Comparison of ENCODE assay signal across 41 mouse cellular contexts in the genomic region with DNA sequence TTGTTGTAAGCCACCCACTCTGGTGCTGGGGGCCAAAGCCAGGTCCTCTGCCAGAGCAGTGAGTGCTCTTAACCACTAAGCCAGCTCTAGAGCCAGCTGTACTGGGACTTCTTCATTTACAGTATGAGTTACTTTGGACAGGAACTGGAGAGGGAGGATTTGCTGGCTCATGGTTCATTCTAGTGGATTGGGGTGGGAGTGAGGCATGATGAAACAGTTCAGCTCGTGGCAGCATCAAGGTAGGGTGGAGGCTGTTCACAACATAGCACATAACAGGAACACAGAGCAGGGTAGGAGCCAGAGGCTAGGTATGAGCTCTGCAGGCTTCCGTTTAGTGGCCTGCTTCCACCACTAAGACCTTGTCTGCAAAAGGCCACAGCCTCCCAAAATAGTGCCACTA. TPM values are rescaled to one million over a fixed set of nuclear protein-coding genes. Genes with fewer than 3 reads are reported as not detected.
DNase-seq lines count a peak whose midpoint lies in the region; ATAC-seq and TF ChIP-seq lines count a peak whose summit lies in the region.
"Had no signal": no experiment of that assay in that cellular context is flagged by ENCODE, and none has a peak within 500 bp of the region (broad histone marks: within the 10 kb centered on the region; RNA-seq: fewer than 3 reads in every experiment).

No protein-coding gene starts in this region.

- H3K4me1 ChIP-seq in intestine, embryonic 16.5 days (ENCODE audit: control insufficient read depth, insufficient read depth, low read length), result peaks cover 6% of the 10 kb centered on the region; the same call in 1 of the 2 replicates
- H3K4me1 ChIP-seq in intestine, embryonic 15.5 days (replicated peaks), result peaks cover 3% of the 10 kb centered on the region; the same call in 1 of the 2 replicates
- no peaks in the 10 kb centered on the region for H3K4me1 ChIP-seq in midbrain, embryonic 11.5 days (ENCODE audit: control insufficient read depth, insufficient read depth, low read length)
- H3K4me1 ChIP-seq in stomach, postnatal 0 days (replicated peaks; ENCODE audit: control insufficient read depth, insufficient read depth), result no peaks in the 10 kb centered on the region
- H3K4me1 ChIP-seq: embryonic facial prominence, embryonic 12.5 days; limb, embryonic 10.5 days; limb, embryonic 15.5 days; neural tube, embryonic 12.5 days had no signal

- H3K9ac ChIP-seq in intestine, embryonic 16.5 days (ENCODE audit: low read depth, low read length), result no peak overlapping the region
- no peak overlapping the region for H3K9ac ChIP-seq in intestine, embryonic 15.5 days
- H3K9ac ChIP-seq in midbrain, embryonic 11.5 days (ENCODE audit: low read length), result no peak overlapping the region
- H3K9ac ChIP-seq in stomach, postnatal 0 days (ENCODE audit: low read length), result no peak overlapping the region
- H3K9ac ChIP-seq: embryonic facial prominence, embryonic 12.5 days; hindbrain, embryonic 14.5 days; limb, embryonic 15.5 days; liver, embryonic 14.5 days; lung, embryonic 14.5 days; neural tube, embryonic 12.5 days had no signal

- no peak overlapping the region for H3K4me2 ChIP-seq in intestine, embryonic 16.5 days (ENCODE audit: low read depth, low read length)
- no peak overlapping the region; the same call in 1 of the 2 replicates for H3K4me2 ChIP-seq in intestine, embryonic 15.5 days (replicated peaks)
- H3K4me2 ChIP-seq in midbrain, embryonic 11.5 days, result no peak overlapping the region
- H3K4me2 ChIP-seq in stomach, postnatal 0 days (replicated peaks; ENCODE audit: low read depth), result no peak overlapping the region
- H3K4me2 ChIP-seq: embryonic facial prominence, embryonic 12.5 days; heart, embryonic 11.5 days; hindbrain, embryonic 14.5 days; limb, embryonic 15.5 days; lung, embryonic 14.5 days; neural tube, embryonic 12.5 days had no signal

- H3K27ac ChIP-seq in intestine, embryonic 16.5 days (ENCODE audit: low read length), result no peak overlapping the region
- no peak overlapping the region for H3K27ac ChIP-seq in intestine, embryonic 15.5 days
- no peak overlapping the region for H3K27ac ChIP-seq in midbrain, embryonic 11.5 days (ENCODE audit: low read depth, low read length)
- no peak overlapping the region for H3K27ac ChIP-seq in stomach, postnatal 0 days (replicated peaks)
- H3K27ac ChIP-seq: embryonic facial prominence, embryonic 12.5 days; hindbrain, embryonic 14.5 days; limb, embryonic 10.5 days; limb, embryonic 15.5 days; liver, embryonic 14.5 days; macrophage; midbrain, embryonic 10.5 days; neural tube, embryonic 12.5 days had no signal

- no peaks in the 10 kb centered on the region for H3K9me3 ChIP-seq in intestine, embryonic 16.5 days (ENCODE audit: control insufficient read depth, low read length)
- no peaks in the 10 kb centered on the region for H3K9me3 ChIP-seq in intestine, embryonic 15.5 days
- H3K9me3 ChIP-seq in midbrain, embryonic 11.5 days (ENCODE audit: control insufficient read depth, low read length), result no peaks in the 10 kb centered on the region
- no peaks in the 10 kb centered on the region for H3K9me3 ChIP-seq in stomach, postnatal 0 days (ENCODE audit: control insufficient read depth, low read length)
- H3K9me3 ChIP-seq: embryonic facial prominence, embryonic 12.5 days; G1E; limb, embryonic 10.5 days; limb, embryonic 15.5 days; midbrain, embryonic 10.5 days; neural tube, embryonic 12.5 days had no signal

- no peak for TF ChIP-seq CTCF in stomach, postnatal 0 days (IDR thresholded peaks at IDR 0.05; ENCODE audit: low read depth)

- H3K27me3 ChIP-seq in intestine, embryonic 16.5 days (replicated peaks; ENCODE audit: control insufficient read depth, insufficient read depth, low read length), result no peaks in the 10 kb centered on the region
- H3K27me3 ChIP-seq in intestine, embryonic 15.5 days (replicated peaks), result no peaks in the 10 kb centered on the region
- no peaks in the 10 kb centered on the region for H3K27me3 ChIP-seq in midbrain, embryonic 11.5 days (ENCODE audit: control insufficient read depth, insufficient read depth, low read length)
- H3K27me3 ChIP-seq in stomach, postnatal 0 days (ENCODE audit: control insufficient read depth, insufficient read depth, low read length), result no peaks in the 10 kb centered on the region
- H3K27me3 ChIP-seq: embryonic facial prominence, embryonic 12.5 days; limb, embryonic 15.5 days; neural tube, embryonic 12.5 days; Patski had no signal

- TF ChIP-seq EP300 in stomach, postnatal 0 days (optimal IDR thresholded peaks at IDR 0.05), result no peak

- DNase-seq in ZHBTc4 (ENCODE audit: low read depth, low spot score), result peak; percentile 46
- no peak for DNase-seq in midbrain, embryonic 11.5 days (ENCODE audit: low spot score, missing footprints)
- no peak for DNase-seq in heart, postnatal 25 days (ENCODE audit: low spot score)
- no peak for DNase-seq in stomach, postnatal 0 days (ENCODE audit: low spot score)
- DNase-seq: adrenal gland, postnatal 25 days; cerebellum, adult 2 months; cerebellum, postnatal 14 days; gastrocnemius, postnatal 25 days; heart, adult 18-20 months; heart, postnatal 4 days; kidney, adult 9 months; kidney, postnatal 10 days; lung, embryonic 14.5 days; right cerebral cortex, postnatal 4 days had no signal

- WGBS in intestine, embryonic 16.5 days, result 73% methylated on average over 2 of the region's 2 CpGs
- 58% methylated on average over 2 of the region's 2 CpGs for WGBS in intestine, embryonic 15.5 days
- 77% methylated on average over 2 of the region's 2 CpGs for WGBS in midbrain, embryonic 11.5 days
- WGBS in stomach, postnatal 0 days, result 56% methylated on average over 2 of the region's 2 CpGs

- intact Hi-C loops in heart, postnatal 25 days (cut with DNase I), result no loop called here

- no peaks in the 10 kb centered on the region for H3K36me3 ChIP-seq in intestine, embryonic 16.5 days (ENCODE audit: control insufficient read depth, insufficient read depth, low read length)
- H3K36me3 ChIP-seq in intestine, embryonic 15.5 days, result no peaks in the 10 kb centered on the region
- no peaks in the 10 kb centered on the region for H3K36me3 ChIP-seq in midbrain, embryonic 11.5 days (ENCODE audit: control insufficient read depth, insufficient read depth, low read length)
- no peaks in the 10 kb centered on the region for H3K36me3 ChIP-seq in stomach, postnatal 0 days (ENCODE audit: control insufficient read depth, insufficient read depth, low read length)
- H3K36me3 ChIP-seq: embryonic facial prominence, embryonic 12.5 days; G1E; limb, embryonic 10.5 days; limb, embryonic 15.5 days; midbrain, embryonic 10.5 days; neural tube, embryonic 12.5 days had no signal

- H3K4me3 ChIP-seq in intestine, embryonic 16.5 days (ENCODE audit: low read length), result no peak overlapping the region
- no peak overlapping the region for H3K4me3 ChIP-seq in intestine, embryonic 15.5 days (replicated peaks)
- no peak overlapping the region for H3K4me3 ChIP-seq in midbrain, embryonic 11.5 days (ENCODE audit: low read depth, low read length)
- H3K4me3 ChIP-seq in stomach, postnatal 0 days (ENCODE audit: low read depth, low read length), result no peak overlapping the region
- H3K4me3 ChIP-seq: embryonic facial prominence, embryonic 12.5 days; limb, embryonic 10.5 days; limb, embryonic 15.5 days; midbrain, embryonic 10.5 days; myocyte; neural tube, embryonic 12.5 days had no signal

- ATAC-seq in intestine, embryonic 16.5 days, result peak; percentile 10; the same call in 1 of the 2 replicates
- no peak; the same call in 1 of the 2 replicates for ATAC-seq in intestine, embryonic 15.5 days
- peak; percentile 63 to 74; a peak in 3 of 4 replicates for ATAC-seq in hematopoietic stem cell, adult 5-6 weeks (replicated peaks in 1 of 2; ENCODE audit: insufficient read depth in 1 of 2, low FRiP score in 2 of 2, low TSS enrichment in 1 of 2, low read depth in 1 of 2, poor library complexity in 2 of 2, severe bottlenecking in 2 of 2)
- ATAC-seq in neutrophil, adult 5-6 weeks (ENCODE audit: extremely low read depth, insufficient number of reproducible peaks, low FRiP score, poor library complexity, severe bottlenecking), result peak; percentile 78
- ATAC-seq in midbrain, embryonic 11.5 days (ENCODE audit: low FRiP score), result no peak
- no peak for ATAC-seq in stomach, postnatal 0 days (ENCODE audit: low FRiP score, low TSS enrichment)
- ATAC-seq: forebrain, embryonic 14.5 days; inflammation-experienced regulatory T-cells, adult 6 months; midbrain, embryonic 16.5 days; Patski had no signal

RNA-seq across cellular contexts. Expression of a gene that starts 1.7 kb away (rescaled TPM):
- 9.9 and 10.1 TPM in 2 replicates for polyA plus RNA-seq in intestine, embryonic 16.5 days (2015; fragmentation: Nextera tagmentation; extraction: Ambion mirVana)
- 4.7 and 5.2 TPM in 2 replicates for polyA plus RNA-seq in intestine, embryonic 15.5 days (2015; fragmentation: Nextera tagmentation; extraction: Ambion mirVana)
- total RNA-seq in hematopoietic stem cell, adult 5-6 weeks (2017), result not detected in 2 replicates
- 1.0 TPM in 1 of 2 replicates, not detected in the other for total RNA-seq in neutrophil, adult 5-6 weeks (2017)
- not detected in 2 replicates for polyA plus RNA-seq in midbrain, embryonic 11.5 days (2014; fragmentation: Nextera tagmentation; extraction: Ambion mirVana)
- total RNA-seq in heart, postnatal 25 days (2021), result not detected
- polyA plus RNA-seq in stomach, postnatal 0 days (2015; fragmentation: Nextera tagmentation; extraction: Ambion mirVana), result 0.07 TPM in 1 of 2 replicates, not detected in the other
- total RNA-seq: adrenal gland, adult 18-20 months; adrenal gland, postnatal 25 days; gastrocnemius, adult 18-20 months; gastrocnemius, postnatal 25 days; heart, adult 18-20 months; heart, postnatal 4 days had no signal
- polyA plus RNA-seq: embryonic facial prominence, embryonic 12.5 days; forebrain, embryonic 14.5 days; frontal cortex, adult 2 months; G1E; heart, embryonic 11.5 days; hindbrain, embryonic 14.5 days; inflammation-experienced regulatory T-cells, adult 6 months; limb, embryonic 10.5 days; limb, embryonic 15.5 days; lung, embryonic 14.5 days; macrophage; midbrain, embryonic 10.5 days; myocyte; neural tube, embryonic 12.5 days; stomach, embryonic 14.5 days; urinary bladder, adult 2 months had no signal

RNA-seq across cellular contexts. Expression of a gene that starts 23.8 kb away (rescaled TPM):
- polyA plus RNA-seq in intestine, embryonic 16.5 days (2015; fragmentation: Nextera tagmentation; extraction: Ambion mirVana), result 1.6 TPM in 2 replicates
- 1.6 and 1.8 TPM in 2 replicates for polyA plus RNA-seq in intestine, embryonic 15.5 days (2015; fragmentation: Nextera tagmentation; extraction: Ambion mirVana)
- 1.7 and 4.1 TPM in 2 replicates for total RNA-seq in hematopoietic stem cell, adult 5-6 weeks (2017)
- 135 and 136 TPM in 2 replicates for total RNA-seq in neutrophil, adult 5-6 weeks (2017)
- 0.26 and 0.51 TPM in 2 replicates for polyA plus RNA-seq in midbrain, embryonic 11.5 days (2014; fragmentation: Nextera tagmentation; extraction: Ambion mirVana)
- total RNA-seq in heart, postnatal 25 days (2021), result 1 to 10 TPM; 1.1 TPM
- polyA plus RNA-seq in stomach, postnatal 0 days (2015; fragmentation: Nextera tagmentation; extraction: Ambion mirVana), result 0.87 and 1.3 TPM in 2 replicates
- polyA plus RNA-seq: G1E, myocyte had no signal

RNA-seq across cellular contexts. Expression of a gene that starts 29.2 kb away (rescaled TPM):
- polyA plus RNA-seq in intestine, embryonic 16.5 days (2015; fragmentation: Nextera tagmentation; extraction: Ambion mirVana), result not detected in 2 replicates
- 0.09 TPM in 2 replicates for polyA plus RNA-seq in intestine, embryonic 15.5 days (2015; fragmentation: Nextera tagmentation; extraction: Ambion mirVana)
- total RNA-seq in hematopoietic stem cell, adult 5-6 weeks (2017), result not detected in 2 replicates
- 0.23 and 1.6 TPM in 2 replicates for total RNA-seq in neutrophil, adult 5-6 weeks (2017)
- polyA plus RNA-seq in midbrain, embryonic 11.5 days (2014; fragmentation: Nextera tagmentation; extraction: Ambion mirVana), result 0.23 and 0.64 TPM in 2 replicates
- total RNA-seq in heart, postnatal 25 days (2021), result not detected
- not detected in 2 replicates for polyA plus RNA-seq in stomach, postnatal 0 days (2015; fragmentation: Nextera tagmentation; extraction: Ambion mirVana)
- total RNA-seq: adrenal gland, postnatal 25 days; gastrocnemius, adult 18-20 months; gastrocnemius, postnatal 25 days; heart, adult 18-20 months; heart, postnatal 4 days; left cerebral cortex, postnatal 10 days had no signal
- polyA plus RNA-seq: G1E; heart, embryonic 16.5 days; inflammation-experienced regulatory T-cells, adult 6 months; large intestine, adult 2 months; limb, embryonic 15.5 days; macrophage; myocyte had no signal

RNA-seq across cellular contexts. Expression of a gene that starts 35.6 kb away (rescaled TPM):
- polyA plus RNA-seq in intestine, embryonic 16.5 days (2015; fragmentation: Nextera tagmentation; extraction: Ambion mirVana), result 11.2 and 11.7 TPM in 2 replicates
- polyA plus RNA-seq in intestine, embryonic 15.5 days (2015; fragmentation: Nextera tagmentation; extraction: Ambion mirVana), result 12.7 and 12.8 TPM in 2 replicates
- total RNA-seq in hematopoietic stem cell, adult 5-6 weeks (2017), result 6.3 and 9.8 TPM in 2 replicates
- 1.9 and 2.8 TPM in 2 replicates for total RNA-seq in neutrophil, adult 5-6 weeks (2017)
- 9.3 and 9.9 TPM in 2 replicates for polyA plus RNA-seq in midbrain, embryonic 11.5 days (2014; fragmentation: Nextera tagmentation; extraction: Ambion mirVana)
- 1 to 10 TPM; 3.2 to 3.8 TPM for total RNA-seq in heart, postnatal 25 days (2021)
- 8.5 and 9.0 TPM in 2 replicates for polyA plus RNA-seq in stomach, postnatal 0 days (2015; fragmentation: Nextera tagmentation; extraction: Ambion mirVana)

RNA-seq across cellular contexts. Expression of a gene that starts 54.0 kb away (rescaled TPM):
- polyA plus RNA-seq in intestine, embryonic 16.5 days (2015; fragmentation: Nextera tagmentation; extraction: Ambion mirVana), result 0.11 and 0.33 TPM in 2 replicates
- 0.15 TPM in 1 of 2 replicates, not detected in the other for polyA plus RNA-seq in intestine, embryonic 15.5 days (2015; fragmentation: Nextera tagmentation; extraction: Ambion mirVana)
- not detected in 2 replicates for total RNA-seq in hematopoietic stem cell, adult 5-6 weeks (2017)
- not detected in 2 replicates for total RNA-seq in neutrophil, adult 5-6 weeks (2017)
- polyA plus RNA-seq in midbrain, embryonic 11.5 days (2014; fragmentation: Nextera tagmentation; extraction: Ambion mirVana), result not detected in 2 replicates
- total RNA-seq in heart, postnatal 25 days (2021), result under 1 TPM; 0.28 to 0.34 TPM
- polyA plus RNA-seq in stomach, postnatal 0 days (2015; fragmentation: Nextera tagmentation; extraction: Ambion mirVana), result 4.5 and 5.8 TPM in 2 replicates
- total RNA-seq: adrenal gland, adult 18-20 months; adrenal gland, postnatal 25 days; G1E; gastrocnemius, adult 18-20 months; gastrocnemius, postnatal 25 days; heart, postnatal 4 days; left cerebral cortex, postnatal 10 days had no signal
- polyA plus RNA-seq: cerebellum, adult 2 months; embryonic facial prominence, embryonic 12.5 days; forebrain, embryonic 14.5 days; G1E; heart, embryonic 11.5 days; heart, embryonic 16.5 days; hindbrain, embryonic 14.5 days; inflammation-experienced regulatory T-cells, adult 6 months; limb, embryonic 10.5 days; limb, embryonic 15.5 days; lung, embryonic 14.5 days; macrophage; midbrain, embryonic 10.5 days; midbrain, embryonic 16.5 days; myocyte; neural tube, embryonic 12.5 days; Patski had no signal

Comparison
In these comparisons a context has a peak if more than half of its experiments do, and no peak if none do; other contexts are left out.
1. ATAC-seq: peak in intestine, embryonic 16.5 days (single experiment), hematopoietic stem cell, adult 5-6 weeks (2 of 2) and neutrophil, adult 5-6 weeks (single experiment); none in intestine, embryonic 15.5 days (single experiment), midbrain, embryonic 11.5 days (single experiment) and stomach, postnatal 0 days (single experiment).